Mouse (Mus musculus): ENCODE measurements around the gene Gm20388.

DNA sequence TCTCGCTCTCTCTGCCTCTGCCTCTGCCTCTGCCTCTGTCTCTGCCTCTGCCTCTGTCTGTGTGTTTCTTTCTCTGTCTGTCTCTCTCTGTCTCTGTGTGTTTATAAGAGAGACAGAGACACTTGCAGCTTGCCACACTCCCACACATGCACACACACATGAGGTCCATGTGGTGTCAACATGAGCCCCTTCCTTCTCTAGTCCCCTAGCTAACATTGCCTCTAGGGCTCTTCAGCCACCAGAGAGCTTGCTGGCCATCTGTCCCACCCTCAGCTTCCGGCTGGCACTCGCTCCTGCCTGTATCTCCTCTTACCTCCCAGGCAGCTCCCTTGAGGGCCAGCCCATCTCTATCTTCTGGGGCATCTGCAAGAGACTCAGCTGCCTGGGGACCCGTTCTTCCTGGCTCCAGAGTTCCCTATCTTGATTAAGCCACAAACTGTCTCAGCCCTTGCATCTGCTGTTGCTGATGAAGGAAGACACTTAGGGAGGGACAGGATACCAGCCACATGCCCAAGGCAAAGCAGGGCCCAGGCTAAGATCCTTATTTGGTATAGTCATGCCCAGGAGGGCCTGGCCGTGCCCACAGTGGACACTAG, 414.6 kb downstream of the Gm20388 start:
- TF ChIP-seq CTCF (IDR thresholded peaks at IDR 0.05; ENCODE audit: low read depth, low read length) (no peak), EP300 (IDR thresholded peaks at IDR 0.05; ENCODE audit: insufficient read depth, low read depth, low read length) (no peak), POLR2A (IDR thresholded peaks at IDR 0.05; ENCODE audit: insufficient read depth, low read length) (no peak)

Data from ES-Bruce4 (cell line).